8 mouse cellular contexts compared by ENCODE assay signal in genomic region chr11:80141825-80142521, GRCm38 (mm10). TPM values are rescaled to one million over a fixed set of nuclear protein-coding genes. Genes with fewer than 3 reads are reported as not detected.
A peak's percentile ranks its signal among the peaks of the same experiment; 100 is the strongest.
DNase-seq lines count a peak whose midpoint lies in the region; ATAC-seq lines count a peak whose summit lies in the region.

Gene Tefm (minus strand): TSS chr11:80142175.

- under 1% methylated on average over 40 of the region's 40 CpGs for WGBS in hindbrain, embryonic 14.5 days

- H3K9me3 ChIP-seq in hindbrain, embryonic 14.5 days (ENCODE audit: control insufficient read depth, low read length), result no peaks in the 10 kb centered on the region

- H3K36me3 ChIP-seq in hindbrain, embryonic 14.5 days (replicated peaks; ENCODE audit: control insufficient read depth, insufficient read depth), result peaks cover 14% of the 10 kb centered on the region

- H3K4me1 ChIP-seq in hindbrain, embryonic 14.5 days (replicated peaks; ENCODE audit: control insufficient read depth, insufficient read depth, low read length), result peaks cover 14% of the 10 kb centered on the region

- H3K27me3 ChIP-seq in hindbrain, embryonic 14.5 days (ENCODE audit: control insufficient read depth, insufficient read depth, low read length), result no peaks in the 10 kb centered on the region

- peak within 1 kb of the TSS; percentile 89 for H3K27ac ChIP-seq in hindbrain, embryonic 14.5 days

- H3K9ac ChIP-seq in hindbrain, embryonic 14.5 days, result peak within 1 kb of the TSS; percentile 86

- H3K4me2 ChIP-seq in hindbrain, embryonic 14.5 days (replicated peaks), result peak within 1 kb of the TSS; percentile 78

- ATAC-seq in hindbrain, embryonic 14.5 days (ENCODE audit: low FRiP score), result peak; percentile 94

- H3K4me3 ChIP-seq in hindbrain, embryonic 14.5 days (replicated peaks; ENCODE audit: low read length), result peak within 1 kb of the TSS; percentile 63

- peak; percentile 96 for DNase-seq in R1 (ENCODE audit: low read depth, low spot score)
- DNase-seq in cerebellum, postnatal 25 days, result peak; percentile 91 to 92
- DNase-seq in frontal cortex, postnatal 25 days (ENCODE audit: low spot score in 2 of 2), result peak; percentile 64 to 80
- DNase-seq in hindbrain, embryonic 14.5 days (ENCODE audit: low spot score), result peak; percentile 91
- peak; percentile 84 to 85 for DNase-seq in layer of hippocampus, postnatal 36 days
- peak; percentile 83 for DNase-seq in lung, postnatal 36 days
- DNase-seq in retina, postnatal 1 day, result peak; percentile 95
- peak; percentile 64 to 87 for DNase-seq in urinary bladder, adult 18-20 months (ENCODE audit: low spot score in 2 of 2)

RNA-seq across cellular contexts. Expression of gene Tefm, which starts in this region (rescaled TPM):
- 19.9 and 24.3 TPM in 2 replicates for polyA plus RNA-seq in hindbrain, embryonic 14.5 days (2014; fragmentation: Nextera tagmentation; extraction: Ambion mirVana)
- 10 to 100 TPM in 1 of 2 experiments, 1 to 10 TPM in 1; 9.9 to 12.6 TPM for total RNA-seq in layer of hippocampus, postnatal 36 days (2021)

Comparison
In these comparisons a context has a peak if more than half of its experiments do, and no peak if none do; other contexts are left out.
1. Peak in every context shown above with its lines: DNase-seq, ATAC-seq, H3K4me3 ChIP-seq and H3K27ac ChIP-seq.